Mouse (Mus musculus) neural tube, embryonic 11.5 days (tissue): ENCODE measurements at regions not wholly inside any gene's neighbourhood (a gene's known extent, or its start where the extent isn't known, plus 50 kb on each side); places are given as distances from the start of the nearest gene placed in this dataset.

ENCODE experiments used
- ATAC-seq: fragments of 200-750 bp; cut with Nextera tagmentation; 2 replicates; pipeline ENCODE4 v1.8.0; 2017; ENCODE audit warnings: moderate number of reproducible peaks, mild to moderate bottlenecking, moderate TSS enrichment, moderate library complexity; ENCODE audit not compliant: insufficient read depth, low FRiP score, low TSS enrichment
- DNase-seq: peaks from one replicate; pipeline ENCODE4 v3.0.0-alpha.2; 2015; ENCODE audit warnings: low spot score
- H3K27ac ChIP-seq: fragments of 300-500 bp; sonication (generic); 2 replicates; pipeline ENCODE4 v1.5.1; 2014; ENCODE audit warnings: low read depth, mild to moderate bottlenecking, low read length
- H3K27me3 ChIP-seq: fragments of 300-500 bp; sonication (generic); 2 replicates; pipeline ENCODE4 v1.6.1; 2014; ENCODE audit warnings: mild to moderate bottlenecking, low read length, mixed read lengths; ENCODE audit not compliant: control insufficient read depth, insufficient read depth
- H3K36me3 ChIP-seq: fragments of 300-500 bp; sonication (generic); 2 replicates; pipeline ENCODE4 v1.6.1; 2014; ENCODE audit warnings: mild to moderate bottlenecking, low read length, moderate library complexity, mixed read lengths; ENCODE audit not compliant: control insufficient read depth, insufficient read depth
- H3K4me1 ChIP-seq: fragments of 300-500 bp; sonication (generic); 2 replicates; pipeline ENCODE4 v1.6.1; 2014; ENCODE audit warnings: low read length, mixed read lengths; ENCODE audit not compliant: control insufficient read depth, insufficient read depth
- H3K4me2 ChIP-seq: fragments of 300-500 bp; sonication (generic); 2 replicates; pipeline ENCODE4 v1.6.1; 2014; ENCODE audit warnings: low read depth, mild to moderate bottlenecking, moderate library complexity
- H3K4me3 ChIP-seq: fragments of 300-500 bp; sonication (generic); 2 replicates; pipeline ENCODE4 v1.5.1; 2014; ENCODE audit warnings: low read depth, low read length
- H3K9ac ChIP-seq: fragments of 300-500 bp; sonication (generic); 2 replicates; pipeline ENCODE4 v1.6.1; 2014; ENCODE audit warnings: mild to moderate bottlenecking, low read length
- H3K9me3 ChIP-seq: fragments of 300-500 bp; sonication (generic); 2 replicates; pipeline ENCODE4 v1.6.1; 2016; ENCODE audit warnings: low read length; ENCODE audit not compliant: control insufficient read depth
- WGBS: fragments of 180-500 bp; shearing (Covaris S2); extraction: QIAGEN DNeasy Blood & Tissue Kit; methylation state at CpG from one replicate; pipeline ENCODE4 v1.1.7; 2014; 5-methylcytosine and 5-hydroxymethylcytosine counted together

GRCm38 (mm10) chr13:5549747-5550146, 311.5 kb upstream of the Klf6 start:
- Histone ChIP-seq H3K4me1 (no peaks in the 10 kb centered on the region), H3K4me3 (no peak overlapping the region), H3K27ac (no peak overlapping the region), H3K36me3 (no peaks in the 10 kb centered on the region), H3K9me3 (no peaks in the 10 kb centered on the region), H3K9ac (no peak overlapping the region), H3K27me3 (no peaks in the 10 kb centered on the region), H3K4me2 (no peak overlapping the region)
- ATAC-seq (no peak), DNase-seq (no peak)
- 96% methylated on average over 7 of the region's 7 CpGs for WGBS

GRCm38 (mm10) chr13:5550354-5550753, 310.9 kb upstream of the Klf6 start:
- Histone ChIP-seq H3K9me3 (no peaks in the 10 kb centered on the region), H3K4me3 (no peak overlapping the region), H3K27me3 (no peaks in the 10 kb centered on the region)

GRCm38 (mm10) chr13:5551131-5551530, 310.2 kb upstream of the Klf6 start:
- Histone ChIP-seq H3K27ac (no peak overlapping the region), H3K9me3 (no peaks in the 10 kb centered on the region), H3K27me3 (no peaks in the 10 kb centered on the region), H3K9ac (no peak overlapping the region), H3K36me3 (no peaks in the 10 kb centered on the region), H3K4me2 (no peak overlapping the region), H3K4me3 (no peak overlapping the region), H3K4me1 (no peaks in the 10 kb centered on the region)
- ATAC-seq (no peak), DNase-seq (no peak)
- WGBS: 87% methylated on average over 4 of the region's 4 CpGs

More at GRCm38 (mm10) chr13:5550354-5550753, 310.9 kb upstream of the Klf6 start:
- ATAC-seq (no peak), DNase-seq (no peak)
- no peaks in the 10 kb centered on the region for H3K36me3 ChIP-seq
- WGBS: 93% methylated on average over 3 of the region's 3 CpGs
- no peak overlapping the region for H3K4me2 ChIP-seq
- H3K4me1 ChIP-seq: no peaks in the 10 kb centered on the region
- no peak overlapping the region for H3K27ac ChIP-seq
- H3K9ac ChIP-seq: no peak overlapping the region

GRCm38 (mm10) chr13:5553461-5553860, 307.8 kb upstream of the Klf6 start:
- Histone ChIP-seq H3K36me3 (no peaks in the 10 kb centered on the region), H3K27me3 (no peaks in the 10 kb centered on the region), H3K4me1 (no peaks in the 10 kb centered on the region), H3K4me3 (no peak overlapping the region), H3K4me2 (no peak overlapping the region), H3K27ac (no peak overlapping the region), H3K9ac (no peak overlapping the region), H3K9me3 (no peaks in the 10 kb centered on the region)
- DNase-seq (no peak), ATAC-seq (no peak)

GRCm38 (mm10) chr13:5558095-5558494, 303.2 kb upstream of the Klf6 start:
- no peaks in the 10 kb centered on the region for H3K36me3 ChIP-seq
- H3K27ac ChIP-seq: no peak overlapping the region
- no peaks in the 10 kb centered on the region for H3K27me3 ChIP-seq
- DNase-seq (no peak), ATAC-seq (no peak)
- no peak overlapping the region for H3K4me3 ChIP-seq
- H3K4me1 ChIP-seq: no peaks in the 10 kb centered on the region
- H3K4me2 ChIP-seq: no peak overlapping the region
- H3K9ac ChIP-seq: no peak overlapping the region
- H3K9me3 ChIP-seq: no peaks in the 10 kb centered on the region

GRCm38 (mm10) chr13:5566479-5566878, 294.8 kb upstream of the Klf6 start:
- Histone ChIP-seq H3K4me1 (no peaks in the 10 kb centered on the region), H3K36me3 (no peaks in the 10 kb centered on the region), H3K4me3 (no peak overlapping the region), H3K4me2 (no peak overlapping the region), H3K9ac (no peak overlapping the region), H3K27ac (no peak overlapping the region), H3K27me3 (no peaks in the 10 kb centered on the region), H3K9me3 (no peaks in the 10 kb centered on the region)
- no peak for ATAC-seq
- no peak for DNase-seq
- WGBS: 81% methylated on average over 2 of the region's 2 CpGs

- Histone ChIP-seq H3K4me3 (no peak overlapping the region), H3K27me3 (no peaks in the 10 kb centered on the region), H3K9ac (no peak overlapping the region), H3K9me3 (no peaks in the 10 kb centered on the region), H3K4me2 (no peak overlapping the region), H3K36me3 (no peaks in the 10 kb centered on the region), H3K27ac (no peak overlapping the region), H3K4me1 (no peaks in the 10 kb centered on the region)
- no peak for ATAC-seq
- no peak for DNase-seq
- 93% methylated on average over 2 of the region's 2 CpGs for WGBS
These were observed 294.4 kb upstream of the Klf6 start for GRCm38 (mm10) chr13:5566896-5567295.

- Histone ChIP-seq H3K9me3 (no peaks in the 10 kb centered on the region), H3K4me2 (no peak overlapping the region), H3K27ac (no peak overlapping the region), H3K4me3 (no peak overlapping the region), H3K27me3 (no peaks in the 10 kb centered on the region), H3K4me1 (no peaks in the 10 kb centered on the region), H3K9ac (no peak overlapping the region), H3K36me3 (no peaks in the 10 kb centered on the region)
- DNase-seq (no peak), ATAC-seq (no peak)
- 79% methylated on average over 1 of the region's 1 CpGs for WGBS
These were observed 291.7 kb upstream of the Klf6 start for GRCm38 (mm10) chr13:5569579-5569978.

- 86% methylated on average over 2 of the region's 2 CpGs for WGBS
- no peak for ATAC-seq
- H3K9me3 ChIP-seq: no peaks in the 10 kb centered on the region
These were observed 290.9 kb upstream of the Klf6 start for GRCm38 (mm10) chr13:5570386-5570785.

More at GRCm38 (mm10) chr13:5570386-5570785, 290.9 kb upstream of the Klf6 start:
- H3K27ac ChIP-seq: no peak overlapping the region
- no peaks in the 10 kb centered on the region for H3K36me3 ChIP-seq
- no peak for DNase-seq
- no peaks in the 10 kb centered on the region for H3K4me1 ChIP-seq
- H3K27me3 ChIP-seq: no peaks in the 10 kb centered on the region
- H3K4me2 ChIP-seq: no peak overlapping the region
- H3K4me3 ChIP-seq: no peak overlapping the region
- H3K9ac ChIP-seq: no peak overlapping the region
